Mouse (Mus musculus): ENCODE results near the gene Zswim4.

Zswim4 gene

DNA sequence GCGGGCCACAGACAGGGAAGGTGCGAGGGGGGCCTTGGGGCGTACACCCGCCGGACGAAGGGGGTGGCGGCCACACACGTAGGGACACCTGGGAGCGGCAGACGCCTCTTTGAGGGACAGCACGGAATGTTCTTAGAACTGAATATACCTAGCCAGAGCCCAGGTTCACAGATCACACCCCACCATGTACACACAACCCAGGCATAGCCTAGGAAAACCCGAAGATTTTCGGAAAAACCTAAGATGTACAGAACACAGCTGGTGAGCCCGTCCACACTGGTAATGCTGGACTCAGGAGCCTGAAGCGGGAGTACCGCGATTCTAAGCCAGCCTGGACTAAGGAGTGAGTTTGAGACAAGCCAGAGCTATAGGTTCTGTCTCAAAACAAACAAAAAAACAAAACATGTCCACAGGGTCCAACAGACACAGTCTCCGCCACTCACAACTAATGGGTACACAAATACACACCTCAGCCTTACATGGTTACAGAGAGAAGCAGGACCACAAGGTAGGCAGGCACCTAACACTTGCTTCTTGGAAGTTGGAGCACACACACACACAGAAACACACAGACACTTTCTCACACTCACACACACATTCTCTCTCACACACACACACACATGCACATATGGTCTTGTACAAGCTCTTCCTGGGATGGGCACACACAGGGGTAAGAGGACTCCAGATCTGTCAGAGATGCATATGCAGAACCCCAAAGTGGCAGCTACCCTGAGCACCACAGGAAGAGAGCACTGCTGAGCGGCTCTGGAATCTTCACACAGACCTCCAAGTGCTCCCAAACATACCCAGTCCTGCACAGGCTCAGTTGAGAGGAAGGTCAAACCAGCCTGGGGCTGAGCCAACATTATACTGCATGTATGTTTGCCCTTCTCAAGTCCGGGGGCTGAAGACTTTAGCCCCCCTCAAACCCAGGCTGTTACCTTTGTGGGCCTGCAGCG, 52.5 kb downstream of the Zswim4 start:
- no peak for DNase-seq (ENCODE audit: extremely low spot score, low read depth, low spot score)

DNA sequence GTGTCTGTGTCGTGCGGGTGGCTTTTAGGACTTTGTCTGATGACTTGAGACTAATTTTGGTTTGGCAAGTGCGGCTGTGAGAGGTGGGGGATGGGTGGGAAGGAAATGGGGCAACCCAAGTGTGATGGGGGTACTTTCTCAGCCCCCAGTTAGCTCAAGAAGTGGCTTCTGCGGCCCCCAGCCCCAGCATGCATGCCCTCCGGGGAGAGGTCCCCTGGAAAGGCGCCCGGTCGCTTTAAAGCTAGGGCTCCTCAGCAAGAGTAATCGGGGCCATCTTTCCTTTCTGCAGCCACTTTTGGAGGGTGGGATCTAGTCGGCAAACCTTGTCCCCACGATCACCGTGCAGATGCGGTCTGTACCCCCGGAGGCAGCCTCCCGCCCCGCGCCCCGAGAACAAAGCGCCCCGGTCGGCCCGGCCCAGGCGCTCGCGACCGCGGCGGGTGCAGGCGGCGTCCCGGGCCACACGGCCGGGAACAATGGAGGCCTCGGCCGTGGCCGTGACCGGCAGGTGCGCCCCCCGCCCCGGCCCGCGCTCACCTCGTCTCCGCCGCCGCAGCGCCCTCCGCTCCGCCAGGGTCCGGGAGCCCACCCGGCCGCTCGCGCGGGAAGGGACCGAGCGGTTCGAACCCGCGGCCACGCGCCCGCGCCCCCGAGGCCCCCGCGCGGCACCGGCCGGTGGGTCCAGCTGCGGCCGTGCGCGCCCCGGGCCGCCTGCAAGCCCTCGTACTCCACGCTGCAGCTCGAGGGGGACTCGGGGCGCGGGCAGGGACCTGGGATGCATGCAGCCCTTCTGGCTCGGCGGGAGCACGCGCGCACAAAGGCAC, 53.4 kb downstream of the Zswim4 start:
- no peak for DNase-seq (ENCODE audit: extremely low spot score, low read depth, low spot score)

DNA sequence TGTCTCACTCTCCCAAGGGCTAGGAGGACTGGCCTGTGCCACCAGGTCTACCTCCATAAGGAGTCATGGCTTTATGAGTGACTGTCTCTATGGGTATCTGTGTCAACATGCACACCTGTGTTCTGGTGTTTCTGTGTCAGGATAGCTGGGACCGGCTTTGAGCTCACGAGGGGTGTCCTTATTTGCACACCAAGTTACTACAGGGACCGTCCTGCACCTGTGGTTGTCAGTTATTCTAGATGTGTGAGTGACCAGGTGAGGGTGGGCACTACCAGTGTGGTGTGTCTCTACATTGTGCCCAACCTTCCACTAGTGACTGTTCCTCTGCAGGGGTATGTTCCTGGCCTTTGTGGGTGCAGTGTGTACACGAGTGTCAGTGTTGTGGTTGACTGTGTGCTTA, 54.0 kb downstream of the Zswim4 start:
- DNase-seq (ENCODE audit: extremely low spot score, low read depth, low spot score), result no peak

DNA sequence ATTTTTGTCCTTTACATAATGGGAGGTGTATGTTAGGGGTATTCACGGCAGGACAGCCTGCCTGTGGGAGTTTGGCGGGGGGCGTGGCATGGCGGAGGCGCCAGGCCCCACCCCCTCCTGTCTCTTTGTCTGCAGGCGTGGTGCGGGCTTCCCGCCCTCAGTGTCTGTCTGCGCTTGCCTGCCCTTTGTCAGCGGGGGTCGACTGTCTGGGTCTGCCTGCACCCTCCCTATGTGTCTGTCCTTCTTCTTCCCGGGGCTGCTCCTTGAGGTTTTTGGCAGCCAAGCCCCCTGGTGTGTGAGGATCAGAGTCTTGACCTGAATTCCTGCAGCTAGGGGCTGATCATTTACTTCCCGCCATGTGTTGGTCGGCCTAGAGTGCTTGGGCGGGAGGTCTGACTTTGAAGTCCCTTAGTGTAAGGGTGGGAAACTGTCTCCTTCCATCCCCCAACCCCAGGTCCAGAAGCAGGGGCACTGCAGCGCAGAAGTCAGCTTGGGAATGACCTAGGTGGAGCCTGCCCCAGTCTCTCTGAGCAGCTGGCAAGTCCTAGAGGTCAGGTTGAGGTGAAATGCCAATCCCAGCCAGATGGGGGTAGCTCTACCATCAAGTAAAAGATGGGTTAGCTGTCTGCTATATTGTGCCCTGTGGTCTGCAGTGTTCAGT, 56.2 kb downstream of the Zswim4 start:
- no peak for DNase-seq (ENCODE audit: extremely low spot score, low read depth, low spot score)

DNA sequence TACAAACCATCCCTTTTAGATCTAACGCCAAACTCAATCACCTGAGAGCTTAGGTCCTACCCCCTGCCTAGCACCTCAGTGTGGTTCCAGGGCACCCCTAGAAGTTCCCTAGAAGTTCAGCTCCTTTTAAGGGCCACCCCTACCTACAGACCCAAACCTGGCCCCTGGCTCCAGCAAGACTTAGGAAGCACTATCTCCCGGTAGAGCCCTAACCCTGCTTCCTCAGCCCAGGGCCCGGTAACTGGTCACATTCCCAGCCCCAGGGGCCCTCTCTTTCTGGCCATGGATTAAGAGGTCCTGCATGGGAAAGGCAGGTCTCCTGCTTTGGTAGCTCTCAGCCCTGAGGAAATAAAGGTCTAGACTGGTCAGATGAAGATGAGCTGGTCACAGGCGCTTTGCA, 56.9 kb downstream of the Zswim4 start:
- DNase-seq (ENCODE audit: extremely low spot score, low read depth, low spot score), result no peak

DNA sequence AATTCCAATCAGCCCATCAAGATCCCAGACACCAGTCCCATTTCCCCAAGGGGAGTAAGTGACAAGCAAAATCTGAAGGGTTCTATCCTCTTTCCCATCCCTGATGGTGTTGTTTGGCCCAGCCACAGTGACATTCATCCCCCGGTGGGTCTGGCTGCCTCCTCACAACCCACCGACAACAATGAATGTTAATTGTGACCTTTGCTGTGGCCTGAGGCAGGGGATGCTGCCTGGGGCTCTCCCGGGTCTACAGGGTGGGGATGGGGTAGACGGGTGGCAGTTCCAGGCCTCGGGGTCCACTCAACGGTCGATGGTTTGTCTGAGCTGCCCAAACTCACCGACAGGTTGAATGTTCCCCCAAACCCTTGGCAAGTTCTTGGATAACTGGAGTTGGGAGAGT, 58.3 kb downstream of the Zswim4 start:
- DNase-seq (ENCODE audit: extremely low spot score, low read depth, low spot score), result no peak

DNA sequence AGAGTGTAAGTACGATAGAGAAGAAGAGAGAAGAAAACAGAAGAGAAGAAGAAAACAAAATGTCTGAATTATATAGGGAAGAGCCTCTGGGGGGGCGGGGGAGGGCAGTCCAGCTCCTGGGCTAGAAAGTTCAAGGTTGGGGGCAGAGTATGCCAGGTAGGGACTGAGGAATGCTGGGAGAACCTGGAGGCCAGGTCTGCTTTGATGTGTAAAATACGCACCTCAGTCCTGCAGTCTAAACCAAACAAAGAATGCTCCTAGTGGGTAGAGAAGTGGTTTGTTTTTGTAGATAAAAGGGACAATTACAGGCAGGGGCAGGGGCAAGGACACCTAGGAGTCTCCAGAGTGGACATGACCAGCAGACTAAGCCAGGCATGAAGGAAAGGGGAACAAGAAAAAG, 59.5 kb downstream of the Zswim4 start:
- no peak for DNase-seq (ENCODE audit: extremely low spot score, low read depth, low spot score)

DNA sequence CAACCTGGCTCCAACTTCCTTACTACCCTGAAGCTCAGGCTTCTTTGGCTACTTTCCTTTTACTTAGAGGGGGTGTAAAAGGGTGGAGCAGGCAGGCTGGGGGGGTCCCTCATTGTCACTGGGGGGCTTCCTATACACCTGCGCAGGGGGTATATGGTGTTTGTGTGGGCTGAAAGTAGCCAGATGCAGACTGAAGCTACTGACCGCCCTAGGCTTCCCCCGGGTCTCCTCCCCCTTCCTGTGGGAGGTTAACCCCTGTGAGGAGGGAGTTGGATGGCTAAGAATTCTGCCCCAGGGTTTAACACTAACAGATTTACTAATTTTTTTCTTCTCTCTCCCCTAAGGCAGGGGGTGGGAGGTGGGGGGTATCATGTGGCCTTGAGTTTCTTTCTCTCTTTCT, 60.3 kb downstream of the Zswim4 start:
- no peak for DNase-seq (ENCODE audit: extremely low spot score, low read depth, low spot score)

DNA sequence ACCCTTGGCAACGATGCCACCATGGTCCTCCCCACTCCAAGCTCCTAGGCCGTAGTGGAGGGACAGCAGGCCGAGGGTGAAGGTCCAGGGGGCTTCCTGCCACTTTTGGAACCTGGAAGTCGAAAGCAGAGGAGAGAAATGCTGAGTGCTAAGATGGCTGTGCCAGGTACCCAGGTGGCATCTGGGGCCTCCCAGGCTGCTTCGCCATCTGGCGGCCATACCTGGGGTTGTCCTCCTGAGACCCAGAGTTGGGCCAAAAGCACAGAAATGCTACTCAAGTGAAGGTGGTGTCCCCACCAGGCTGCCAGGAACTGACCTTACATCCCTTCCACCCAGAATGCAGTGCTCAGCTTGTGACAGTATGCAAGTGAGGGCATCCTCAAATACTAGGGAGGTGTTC, 63.0 kb downstream of the Zswim4 start:
- DNase-seq (ENCODE audit: extremely low spot score, low read depth, low spot score), result no peak

DNA sequence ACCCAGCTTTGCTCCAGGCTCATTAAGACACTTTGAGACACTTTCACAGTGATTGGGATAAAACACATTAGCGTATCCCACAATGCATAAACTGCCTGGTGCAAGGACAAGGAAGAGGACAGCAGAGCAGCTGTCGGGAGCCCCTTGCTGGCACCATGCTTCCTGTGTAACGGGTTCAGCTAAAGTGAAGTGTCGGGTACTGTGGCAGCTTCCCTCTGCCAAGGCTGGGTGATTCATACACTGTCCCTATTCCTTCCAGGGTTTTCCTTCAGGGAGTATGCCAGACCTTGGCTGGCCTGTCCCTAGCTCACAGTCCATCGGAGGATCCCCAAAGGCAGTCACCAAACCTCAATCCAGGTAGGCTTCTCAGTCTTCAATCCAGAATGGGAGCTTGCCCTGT, 66.8 kb downstream of the Zswim4 start:
- DNase-seq (ENCODE audit: extremely low spot score, low read depth, low spot score), result no peak

DNA sequence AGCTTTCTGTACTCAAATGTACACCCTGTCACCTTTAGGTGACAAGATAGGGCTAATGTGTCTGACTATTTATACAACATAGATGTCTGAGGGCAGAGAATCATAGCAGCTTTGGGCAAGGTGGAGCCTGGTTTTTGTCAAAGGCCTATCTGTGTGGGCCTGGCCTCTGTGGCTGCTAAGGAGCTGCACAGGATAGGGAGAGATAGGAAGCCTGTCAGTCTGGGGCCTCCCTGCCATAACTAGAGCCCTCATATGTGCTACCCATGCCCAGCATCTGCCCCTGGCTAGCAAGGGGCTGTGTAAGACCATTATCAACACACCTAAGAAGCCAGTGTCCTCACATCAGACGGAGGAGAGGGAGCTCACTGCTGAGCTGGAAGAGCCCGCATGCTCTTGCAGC, 69.2 kb downstream of the Zswim4 start:
- DNase-seq (ENCODE audit: extremely low spot score, low read depth, low spot score), result no peak
